Mouse (Mus musculus): ENCODE data around the gene Selenon. TPM values are rescaled to one million over a fixed set of nuclear protein-coding genes. Genes with fewer than 3 reads are reported as not detected.
A peak's percentile ranks its signal among the peaks of the same experiment; 100 is the strongest.
"Not testable (repeated sequence)": the region's sequence is repeated elsewhere in the genome, so short reads cannot be mapped to it uniquely, and the experiment has no call there.

Selenon gene
- polyA plus RNA-seq, 1 experiment from 2014 or later, result 15.1 TPM

GRCm38 (mm10) chr4:134497223-134497622, 54.7 kb downstream of the Selenon start:
- 0 out of 2 replicates have a peak, but pooled peaks have one; percentile 34 for ATAC-seq (ENCODE audit: low FRiP score, low read depth)
- Histone ChIP-seq H3K9ac (replicated peaks) (peak overlapping the region; percentile 68), H3K4me1 (peaks cover 25% of the 10 kb centered on the region), H3K4me2 (replicated peaks) (peak overlapping the region; percentile 99), H3K4me3 (peak overlapping the region; percentile 57), H3K27me3 (peaks cover 24% of the 10 kb centered on the region), H3K9me3 (no peaks in the 10 kb centered on the region), H3K36me3 (no peaks in the 10 kb centered on the region), H3K27ac (replicated peaks) (0 out of 2 replicates have a peak overlapping the region, but pooled peaks have one; percentile 15)
- 11% methylated on average over 6 of the region's 6 CpGs for WGBS

- H3K4me3 ChIP-seq, result peak within 1 kb of the TSS; percentile 57
- peaks cover 24% of the 10 kb centered on the region for H3K27me3 ChIP-seq
- WGBS, result 2% methylated on average over 35 of the region's 35 CpGs
- no peaks in the 10 kb centered on the region for H3K36me3 ChIP-seq
- H3K4me2 ChIP-seq (replicated peaks), result peak within 1 kb of the TSS; percentile 99
- H3K4me1 ChIP-seq, result peaks cover 25% of the 10 kb centered on the region
- H3K27ac ChIP-seq (replicated peaks), result peak within 1 kb of the TSS; percentile 32
- H3K9ac ChIP-seq (replicated peaks), result peak within 1 kb of the TSS; percentile 68
- H3K9me3 ChIP-seq, result no peaks in the 10 kb centered on the region
- ATAC-seq (ENCODE audit: low FRiP score, low read depth), result 0 out of 2 replicates have a peak, but pooled peaks have one; percentile 52
These were observed 55.3 kb downstream of the Selenon start, which contains the start of gene Paqr7 for GRCm38 (mm10) chr4:134496595-134497210. Gene Paqr7, plus strand, starts transcription at chr4:134496697.

GRCm38 (mm10) chr4:134495546-134495923, 56.4 kb downstream of the Selenon start:
- H3K4me3 ChIP-seq, result no peak overlapping the region
- H3K4me2 ChIP-seq (replicated peaks), result no peak overlapping the region
- H3K27ac ChIP-seq (replicated peaks), result no peak overlapping the region
- peaks cover 24% of the 10 kb centered on the region for H3K27me3 ChIP-seq
- no peak overlapping the region for H3K9ac ChIP-seq (replicated peaks)
- H3K9me3 ChIP-seq, result no peaks in the 10 kb centered on the region
- ATAC-seq (ENCODE audit: low FRiP score, low read depth), result no peak
- peaks cover 25% of the 10 kb centered on the region for H3K4me1 ChIP-seq
- H3K36me3 ChIP-seq, result no peaks in the 10 kb centered on the region
- WGBS, result 66% methylated on average over 5 of the region's 5 CpGs

GRCm38 (mm10) chr4:134494780-134495545, 57.0 kb downstream of the Selenon start:
- 74% methylated on average over 16 of the region's 16 CpGs for WGBS
- H3K4me2 ChIP-seq (replicated peaks), result no peak overlapping the region
- peaks cover 24% of the 10 kb centered on the region for H3K27me3 ChIP-seq
- H3K9ac ChIP-seq (replicated peaks), result no peak overlapping the region
- no peak for ATAC-seq (ENCODE audit: low FRiP score, low read depth)
- H3K27ac ChIP-seq (replicated peaks), result no peak overlapping the region
- peaks cover 25% of the 10 kb centered on the region for H3K4me1 ChIP-seq
- no peaks in the 10 kb centered on the region for H3K9me3 ChIP-seq
- no peak overlapping the region for H3K4me3 ChIP-seq
- no peaks in the 10 kb centered on the region for H3K36me3 ChIP-seq

GRCm38 (mm10) chr4:134494161-134494560, 57.8 kb downstream of the Selenon start:
- not testable (repeated sequence) for H3K4me3 ChIP-seq; ATAC-seq (ENCODE audit: low FRiP score, low read depth); H3K9ac ChIP-seq (replicated peaks); H3K4me2 ChIP-seq (replicated peaks); H3K9me3 ChIP-seq; H3K36me3 ChIP-seq; H3K27ac ChIP-seq (replicated peaks)
- Histone ChIP-seq H3K4me1 (peaks cover 25% of the 10 kb centered on the region), H3K27me3 (peaks cover 24% of the 10 kb centered on the region)
- WGBS, result 95% methylated on average over 6 of the region's 6 CpGs

- Histone ChIP-seq H3K36me3 (no peaks in the 10 kb centered on the region), H3K4me2 (replicated peaks) (no peak overlapping the region), H3K27ac (replicated peaks) (no peak overlapping the region), H3K9ac (replicated peaks) (no peak overlapping the region), H3K9me3 (no peaks in the 10 kb centered on the region), H3K27me3 (peaks cover 11% of the 10 kb centered on the region), H3K4me3 (no peak overlapping the region), H3K4me1 (peaks cover 14% of the 10 kb centered on the region; the same call in 1 of the 2 replicates)
- ATAC-seq (ENCODE audit: low FRiP score, low read depth), result no peak
- WGBS, result 87% methylated on average over 6 of the region's 6 CpGs
These were observed 60.2 kb downstream of the Selenon start for GRCm38 (mm10) chr4:134491716-134492115.

- Histone ChIP-seq H3K4me2 (replicated peaks) (no peak overlapping the region), H3K9ac (replicated peaks) (no peak overlapping the region), H3K9me3 (no peaks in the 10 kb centered on the region), H3K36me3 (no peaks in the 10 kb centered on the region), H3K27ac (replicated peaks) (no peak overlapping the region), H3K27me3 (no peaks in the 10 kb centered on the region; the same call in 1 of the 2 replicates), H3K4me1 (peaks cover 6% of the 10 kb centered on the region; the same call in 1 of the 2 replicates), H3K4me3 (no peak overlapping the region)
- WGBS, result 88% methylated on average over 11 of the region's 11 CpGs
- ATAC-seq (ENCODE audit: low FRiP score, low read depth), result no peak
These were observed 61.8 kb downstream of the Selenon start for GRCm38 (mm10) chr4:134489986-134490665.

GRCm38 (mm10) chr4:134488211-134488610, 63.8 kb downstream of the Selenon start:
- 95% methylated on average over 5 of the region's 5 CpGs for WGBS
- no peak for ATAC-seq (ENCODE audit: low FRiP score, low read depth)

More at GRCm38 (mm10) chr4:134488211-134488610, 63.8 kb downstream of the Selenon start:
- no peak overlapping the region for H3K9ac ChIP-seq (replicated peaks)
- no peaks in the 10 kb centered on the region for H3K36me3 ChIP-seq
- no peak overlapping the region for H3K4me3 ChIP-seq
- H3K27me3 ChIP-seq, result no peaks in the 10 kb centered on the region; the same call in none of the 2 replicates
- H3K4me2 ChIP-seq (replicated peaks), result no peak overlapping the region
- H3K4me1 ChIP-seq, result no peaks in the 10 kb centered on the region
- H3K9me3 ChIP-seq, result no peaks in the 10 kb centered on the region
- no peak overlapping the region for H3K27ac ChIP-seq (replicated peaks)

Small RNA genes lying within 50 kb of the gene (microRNA-seq; reads per million reads assigned to microRNA genes)
- gene Mir6403, result not detected

Other genes starting within 250 kb of the Selenon start
- 0.24 and 0.28 TPM in 2 replicates for gene Trim63, start 237.0 kb downstream of the Selenon start, polyA plus RNA-seq (2016; fragmentation: Nextera tagmentation; extraction: Ambion mirVana)
- gene Slc30a2, start 209.0 kb downstream of the Selenon start, polyA plus RNA-seq (2016; fragmentation: Nextera tagmentation; extraction: Ambion mirVana), result 0.08 TPM in 1 of 2 replicates, not detected in the other
- 0.37 and 0.97 TPM in 2 replicates for gene Extl1, start 168.3 kb downstream of the Selenon start, polyA plus RNA-seq (2016; fragmentation: Nextera tagmentation; extraction: Ambion mirVana)
- gene Pafah2, start 155.8 kb downstream of the Selenon start, polyA plus RNA-seq (2016; fragmentation: Nextera tagmentation; extraction: Ambion mirVana), result 7.2 and 9.2 TPM in 2 replicates
- gene Stmn1, start 83.8 kb downstream of the Selenon start, polyA plus RNA-seq (2016; fragmentation: Nextera tagmentation; extraction: Ambion mirVana), result 4,918 and 5,057 TPM in 2 replicates
- gene Paqr7, start 55.5 kb downstream of the Selenon start, polyA plus RNA-seq (2016; fragmentation: Nextera tagmentation; extraction: Ambion mirVana), result 4.8 and 6.4 TPM in 2 replicates
- gene Aunip, start 41.2 kb downstream of the Selenon start, polyA plus RNA-seq (2016; fragmentation: Nextera tagmentation; extraction: Ambion mirVana), result 11.2 and 11.5 TPM in 2 replicates
- gene Mtfr1l, start 16.8 kb downstream of the Selenon start, polyA plus RNA-seq (2016; fragmentation: Nextera tagmentation; extraction: Ambion mirVana), result 127 and 133 TPM in 2 replicates
- 5.4 and 6.5 TPM in 2 replicates for gene Man1c1, start 152.1 kb upstream of the Selenon start, polyA plus RNA-seq (2016; fragmentation: Nextera tagmentation; extraction: Ambion mirVana)
- gene Ldlrap1, start 215.9 kb upstream of the Selenon start, polyA plus RNA-seq (2016; fragmentation: Nextera tagmentation; extraction: Ambion mirVana), result 5.7 and 6.0 TPM in 2 replicates